Mouse (Mus musculus): ENCODE results near the gene Tbc1d16.

GRCm38 (mm10) chr11:119258216-119258571 lies 29.9 kb upstream of the Tbc1d16 start:
- no peak for TF ChIP-seq POLR2A (IDR thresholded peaks at IDR 0.05; ENCODE audit: low read depth, low read length)
- no peak for TF ChIP-seq CTCF (IDR thresholded peaks at IDR 0.05; ENCODE audit: extremely low read depth, insufficient read depth, insufficient read length, insufficient replicate concordance)

All from spleen, adult 2 months (tissue).